Mouse (Mus musculus) ovary, adult 10 weeks (tissue): ENCODE data around the gene Wwc1. TPM values are rescaled to one million over a fixed set of nuclear protein-coding genes. Genes with fewer than 3 reads are reported as not detected.

Experiments
- polyA plus RNA-seq: library from polyadenylated mRNA; stranded (reverse); fragments of 350-450 nt; fragmentation: Illumina TruSeq; extraction: RNeasy Lipid Tissue Mini Kit (QIAGEN cat#74804); gene quantifications from one replicate; pipeline ENCODE4 v1.2.3, GENCODE M21; 2014

Gene Wwc1
- 3.6 TPM for polyA plus RNA-seq

GRCm38 (mm10) chr11:35980411-35980917 is at the start of gene Wwc1:
Wwc1 (minus strand) TSS chr11:35980527.

GRCm38 (mm10) chr11:35834022-35834760 is 146.1 kb downstream of the Wwc1 start, which contains the start of gene Rars:
Rars (minus strand) TSS chr11:35834506.

GRCm38 (mm10) chr11:35798874-35799273 is 181.5 kb downstream of the Wwc1 start, which contains the start of gene Fbll1:
Fbll1 (minus strand) TSS chr11:35798884.

Other genes with a start within 250 kb of the Wwc1 start
- gene Pank3, start 211.0 kb downstream of the Wwc1 start, polyA plus RNA-seq = 240 TPM
- gene Fbll1, start 181.6 kb downstream of the Wwc1 start, polyA plus RNA-seq = not detected
- 196 TPM for gene Rars, start 146.0 kb downstream of the Wwc1 start, polyA plus RNA-seq